Comparison of ENCODE assay signal across 21 mouse cellular contexts in the genomic region with DNA sequence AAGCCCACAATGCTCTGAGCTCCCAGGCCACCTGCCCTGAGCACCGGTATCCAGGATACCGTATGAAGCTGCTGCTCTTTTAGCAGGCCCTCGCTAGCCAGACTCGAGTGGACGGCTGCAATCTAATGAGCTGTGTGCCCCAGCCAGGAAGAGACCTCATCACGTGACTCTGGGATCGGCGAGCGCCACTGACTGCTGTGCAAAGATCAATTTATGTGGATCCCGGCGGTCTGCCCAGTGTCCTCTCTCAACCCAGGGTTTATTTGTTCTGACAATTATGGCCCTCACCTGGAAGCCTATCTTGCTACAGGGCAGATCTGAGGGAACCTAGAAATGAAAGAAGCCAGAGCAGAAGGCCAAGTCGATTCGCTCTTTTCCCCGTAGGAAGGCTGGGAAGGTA.
DNase-seq lines count a peak whose midpoint lies in the region; ATAC-seq lines count a peak whose summit lies in the region.
"Had no signal": no experiment of that assay in that cellular context is flagged by ENCODE, and none has a peak within 500 bp of the region (broad histone marks: within the 10 kb centered on the region; RNA-seq: fewer than 3 reads in every experiment).

No protein-coding gene starts in this region.

- H3K4me1 ChIP-seq in hindbrain, embryonic 14.5 days (replicated peaks; ENCODE audit: control insufficient read depth, insufficient read depth, low read length) = peaks cover 11% of the 10 kb centered on the region
- H3K4me1 ChIP-seq in hindbrain, embryonic 10.5 days (replicated peaks) = peaks cover 21% of the 10 kb centered on the region
- H3K4me1 ChIP-seq in kidney, embryonic 14.5 days (ENCODE audit: control insufficient read depth, insufficient read depth, low read length) = no peaks in the 10 kb centered on the region
- H3K4me1 ChIP-seq in midbrain, embryonic 13.5 days (replicated peaks) = peaks cover 20% of the 10 kb centered on the region
- H3K4me1 ChIP-seq in midbrain, embryonic 10.5 days = peaks cover 18% of the 10 kb centered on the region

- H3K9ac ChIP-seq in hindbrain, embryonic 14.5 days = no peak overlapping the region
- no peak overlapping the region for H3K9ac ChIP-seq in kidney, embryonic 14.5 days (ENCODE audit: low read depth, low read length)
- no peak overlapping the region for H3K9ac ChIP-seq in midbrain, embryonic 13.5 days (replicated peaks)
- H3K9ac ChIP-seq: embryonic facial prominence, embryonic 13.5 days; forebrain, embryonic 13.5 days; hindbrain, embryonic 15.5 days; liver, embryonic 14.5 days had no signal

- intact Hi-C loops in gastrocnemius, postnatal 14 days (cut with DNase I; ENCODE audit: low total_unique reads) = no loop called here

- no peak for DNase-seq in hindbrain, embryonic 14.5 days (ENCODE audit: low spot score)
- DNase-seq in hindbrain, embryonic 10.5 days (ENCODE audit: low spot score) = no peak
- DNase-seq in kidney, postnatal 36 days = peak; percentile 45 to 57
- no peak for DNase-seq in midbrain, embryonic 10.5 days (ENCODE audit: low spot score)
- DNase-seq in yolk sac, embryonic 10.5 days (ENCODE audit: low spot score) = peak; percentile 29
- no peak for DNase-seq in gastrocnemius, postnatal 14 days
- DNase-seq: adrenal gland, postnatal 10 days; cerebellum, adult 2 months; cerebellum, postnatal 36 days; embryo, embryonic 11 days; layer of hippocampus, postnatal 36 days; lung, postnatal 4 days; thymus, adult 18-20 months; thymus, postnatal 4 days had no signal

- 68% methylated on average over 14 of the region's 14 CpGs for WGBS in hindbrain, embryonic 14.5 days
- WGBS in hindbrain, embryonic 10.5 days = 77% methylated on average over 14 of the region's 14 CpGs
- 81% methylated on average over 14 of the region's 14 CpGs for WGBS in kidney, embryonic 14.5 days
- WGBS in midbrain, embryonic 13.5 days = 66% methylated on average over 14 of the region's 14 CpGs
- 83% methylated on average over 14 of the region's 14 CpGs for WGBS in midbrain, embryonic 10.5 days

- H3K9me3 ChIP-seq in hindbrain, embryonic 14.5 days (ENCODE audit: control insufficient read depth, low read length) = no peaks in the 10 kb centered on the region
- H3K9me3 ChIP-seq in hindbrain, embryonic 10.5 days = no peaks in the 10 kb centered on the region
- no peaks in the 10 kb centered on the region for H3K9me3 ChIP-seq in kidney, embryonic 14.5 days (ENCODE audit: control insufficient read depth, low read length)
- no peaks in the 10 kb centered on the region for H3K9me3 ChIP-seq in midbrain, embryonic 13.5 days
- no peaks in the 10 kb centered on the region for H3K9me3 ChIP-seq in midbrain, embryonic 10.5 days (replicated peaks)
- H3K9me3 ChIP-seq: embryonic facial prominence, embryonic 13.5 days; forebrain, embryonic 13.5 days; hindbrain, embryonic 15.5 days had no signal

- H3K4me2 ChIP-seq in hindbrain, embryonic 14.5 days (replicated peaks) = no peak overlapping the region
- no peak overlapping the region for H3K4me2 ChIP-seq in kidney, embryonic 14.5 days (replicated peaks; ENCODE audit: low read depth, low read length)
- H3K4me2 ChIP-seq in midbrain, embryonic 13.5 days (replicated peaks) = no peak overlapping the region
- H3K4me2 ChIP-seq: embryonic facial prominence, embryonic 13.5 days; forebrain, embryonic 13.5 days; hindbrain, embryonic 15.5 days had no signal

- H3K4me3 ChIP-seq in hindbrain, embryonic 14.5 days (replicated peaks; ENCODE audit: low read length) = no peak overlapping the region
- no peak overlapping the region for H3K4me3 ChIP-seq in hindbrain, embryonic 10.5 days
- no peak overlapping the region for H3K4me3 ChIP-seq in kidney, embryonic 14.5 days (ENCODE audit: low read length)
- no peak overlapping the region for H3K4me3 ChIP-seq in midbrain, embryonic 13.5 days (replicated peaks)
- H3K4me3 ChIP-seq in midbrain, embryonic 10.5 days = no peak overlapping the region
- H3K4me3 ChIP-seq: embryonic facial prominence, embryonic 13.5 days; erythroblast, embryonic 14.5 days; forebrain, embryonic 13.5 days; hindbrain, embryonic 15.5 days had no signal

- H3K27ac ChIP-seq in hindbrain, embryonic 14.5 days = no peak overlapping the region
- H3K27ac ChIP-seq in hindbrain, embryonic 10.5 days = no peak overlapping the region
- no peak overlapping the region for H3K27ac ChIP-seq in kidney, embryonic 14.5 days (ENCODE audit: low read depth, low read length)
- no peak overlapping the region for H3K27ac ChIP-seq in midbrain, embryonic 13.5 days
- no peak overlapping the region for H3K27ac ChIP-seq in midbrain, embryonic 10.5 days (replicated peaks)
- H3K27ac ChIP-seq: embryonic facial prominence, embryonic 13.5 days; forebrain, embryonic 13.5 days; hindbrain, embryonic 15.5 days; liver, embryonic 14.5 days had no signal

- peak; percentile 43; the same call in 1 of the 2 replicates for ATAC-seq in hindbrain, embryonic 14.5 days (ENCODE audit: low FRiP score)
- ATAC-seq in kidney, embryonic 14.5 days (ENCODE audit: low FRiP score, low TSS enrichment) = no peak
- ATAC-seq in midbrain, embryonic 13.5 days = 0 out of 2 replicates have a peak, but pooled peaks have one; percentile 17
- ATAC-seq: forebrain, embryonic 13.5 days had no signal

- peaks cover 43% of the 10 kb centered on the region for H3K36me3 ChIP-seq in hindbrain, embryonic 14.5 days (replicated peaks; ENCODE audit: control insufficient read depth, insufficient read depth)
- peaks cover 88% of the 10 kb centered on the region for H3K36me3 ChIP-seq in hindbrain, embryonic 10.5 days
- peaks cover 45% of the 10 kb centered on the region for H3K36me3 ChIP-seq in kidney, embryonic 14.5 days (ENCODE audit: control insufficient read depth, insufficient read depth, low read length)
- H3K36me3 ChIP-seq in midbrain, embryonic 13.5 days = peaks cover 58% of the 10 kb centered on the region
- H3K36me3 ChIP-seq in midbrain, embryonic 10.5 days = peaks cover 90% of the 10 kb centered on the region

- 0 out of 2 replicates have a peak, but pooled peaks cover 7% of the 10 kb centered on the region for H3K27me3 ChIP-seq in hindbrain, embryonic 14.5 days (ENCODE audit: control insufficient read depth, insufficient read depth, low read length)
- peaks cover 46% of the 10 kb centered on the region for H3K27me3 ChIP-seq in hindbrain, embryonic 10.5 days (ENCODE audit: insufficient read depth, poor library complexity, severe bottlenecking)
- no peaks in the 10 kb centered on the region for H3K27me3 ChIP-seq in kidney, embryonic 14.5 days (ENCODE audit: control insufficient read depth, insufficient read depth, low read length)
- H3K27me3 ChIP-seq in midbrain, embryonic 13.5 days = no peaks in the 10 kb centered on the region; the same call in 1 of the 2 replicates
- H3K27me3 ChIP-seq in midbrain, embryonic 10.5 days (ENCODE audit: low read depth, poor library complexity, severe bottlenecking) = peaks cover 56% of the 10 kb centered on the region
- H3K27me3 ChIP-seq: forebrain, embryonic 13.5 days; hindbrain, embryonic 15.5 days had no signal

Comparison
In these comparisons a context has a peak if more than half of its experiments do, and no peak if none do; other contexts are left out.
1. DNase-seq: peak in kidney, postnatal 36 days (2 of 2) and yolk sac, embryonic 10.5 days (single experiment); none in hindbrain, embryonic 14.5 days (single experiment), hindbrain, embryonic 10.5 days (single experiment), midbrain, embryonic 10.5 days (single experiment) and gastrocnemius, postnatal 14 days (single experiment).